In the genomic region with DNA sequence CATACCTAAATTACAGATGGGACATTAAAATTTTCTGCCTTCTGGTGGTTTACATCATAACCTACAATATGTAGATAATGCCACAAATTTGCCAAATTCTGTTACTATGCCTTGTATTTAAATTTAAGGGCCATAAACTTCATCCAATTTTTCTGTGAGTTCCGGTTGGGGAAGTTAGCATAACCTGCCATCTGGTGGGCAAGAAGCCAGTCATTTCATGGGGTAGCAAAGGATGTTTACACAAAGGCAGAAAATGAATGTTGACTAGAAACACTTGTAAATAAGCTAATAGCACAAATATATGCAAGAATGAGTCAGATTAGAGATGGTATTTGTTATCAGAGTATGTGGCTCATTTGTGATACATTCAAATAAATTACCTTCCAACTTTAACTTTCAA, we compare ENCODE assay signal across 21 mouse cellular contexts.
DNase-seq lines count a peak whose midpoint lies in the region; ATAC-seq and TF ChIP-seq lines count a peak whose summit lies in the region.
"Had no signal": no experiment of that assay in that cellular context is flagged by ENCODE, and none has a peak within 500 bp of the region (broad histone marks: within the 10 kb centered on the region; RNA-seq: fewer than 3 reads in every experiment).

No protein-coding gene starts in this region.

- H3K9ac ChIP-seq in forebrain, embryonic 14.5 days (ENCODE audit: low read length) = no peak overlapping the region
- H3K9ac ChIP-seq: embryonic facial prominence, embryonic 12.5 days; embryonic facial prominence, embryonic 15.5 days; forebrain, embryonic 12.5 days; heart, embryonic 12.5 days; heart, embryonic 15.5 days; hindbrain, embryonic 14.5 days had no signal

- H3K4me1 ChIP-seq in forebrain, embryonic 14.5 days (ENCODE audit: control insufficient read depth, insufficient read depth, low read length) = no peaks in the 10 kb centered on the region
- H3K4me1 ChIP-seq in forebrain, embryonic 10.5 days = no peaks in the 10 kb centered on the region; the same call in 1 of the 2 replicates
- H3K4me1 ChIP-seq: embryonic facial prominence, embryonic 12.5 days; embryonic facial prominence, embryonic 15.5 days; forebrain, embryonic 12.5 days; heart, embryonic 12.5 days; heart, embryonic 15.5 days had no signal

- no peak overlapping the region for H3K4me2 ChIP-seq in forebrain, embryonic 14.5 days (ENCODE audit: low read length)
- H3K4me2 ChIP-seq: embryonic facial prominence, embryonic 12.5 days; embryonic facial prominence, embryonic 15.5 days; forebrain, embryonic 12.5 days; heart, embryonic 12.5 days; heart, embryonic 15.5 days; hindbrain, embryonic 14.5 days had no signal

- intact Hi-C loops in left cerebral cortex, postnatal 4 days (cut with DNase I) = no loop called here

- H3K4me3 ChIP-seq in forebrain, embryonic 14.5 days (ENCODE audit: low read depth, low read length) = no peak overlapping the region
- no peak overlapping the region for H3K4me3 ChIP-seq in forebrain, embryonic 10.5 days
- H3K4me3 ChIP-seq: embryonic facial prominence, embryonic 12.5 days; embryonic facial prominence, embryonic 15.5 days; forebrain, embryonic 12.5 days; heart, embryonic 12.5 days; heart, embryonic 15.5 days had no signal

- H3K27ac ChIP-seq in forebrain, embryonic 14.5 days (ENCODE audit: low read depth, low read length) = no peak overlapping the region
- H3K27ac ChIP-seq in forebrain, embryonic 10.5 days = no peak overlapping the region
- H3K27ac ChIP-seq: embryonic facial prominence, embryonic 12.5 days; embryonic facial prominence, embryonic 15.5 days; forebrain, embryonic 12.5 days; heart, embryonic 15.5 days; hindbrain, embryonic 14.5 days had no signal

- no peaks in the 10 kb centered on the region for H3K9me3 ChIP-seq in forebrain, embryonic 14.5 days (replicated peaks; ENCODE audit: control insufficient read depth, low read length)
- H3K9me3 ChIP-seq in forebrain, embryonic 10.5 days = no peaks in the 10 kb centered on the region
- H3K9me3 ChIP-seq: embryonic facial prominence, embryonic 12.5 days; embryonic facial prominence, embryonic 15.5 days; forebrain, embryonic 12.5 days; heart, embryonic 12.5 days; heart, embryonic 15.5 days had no signal

- 55% methylated on average over 1 of the region's 1 CpGs for WGBS in forebrain, embryonic 14.5 days
- 86% methylated on average over 1 of the region's 1 CpGs for WGBS in forebrain, embryonic 10.5 days

- no peak for ATAC-seq in forebrain, embryonic 14.5 days
- ATAC-seq: activated CD4-positive, CD25-positive, alpha-beta regulatory T cell, adult 4 months; CD4-positive, CD25-positive, alpha-beta regulatory T cell, adult 4 months; intestine, postnatal 0 days had no signal

- no peaks in the 10 kb centered on the region for H3K27me3 ChIP-seq in forebrain, embryonic 14.5 days (replicated peaks; ENCODE audit: control insufficient read depth, insufficient read depth, low read length)
- H3K27me3 ChIP-seq in forebrain, embryonic 10.5 days (ENCODE audit: poor library complexity, severe bottlenecking) = no peaks in the 10 kb centered on the region
- H3K27me3 ChIP-seq: embryonic facial prominence, embryonic 12.5 days; embryonic facial prominence, embryonic 15.5 days; forebrain, embryonic 12.5 days; heart, embryonic 12.5 days; heart, embryonic 15.5 days had no signal

- TF ChIP-seq CTCF in brain, embryonic 14.5 days (IDR thresholded peaks at IDR 0.05; ENCODE audit: borderline replicate concordance, extremely low read depth, insufficient read depth, insufficient read length) = no peak

- no peaks in the 10 kb centered on the region for H3K36me3 ChIP-seq in forebrain, embryonic 14.5 days (ENCODE audit: control insufficient read depth, insufficient read depth, low read length)
- H3K36me3 ChIP-seq in forebrain, embryonic 10.5 days (replicated peaks) = no peaks in the 10 kb centered on the region
- H3K36me3 ChIP-seq: embryonic facial prominence, embryonic 12.5 days; embryonic facial prominence, embryonic 15.5 days; forebrain, embryonic 12.5 days; heart, embryonic 12.5 days; heart, embryonic 15.5 days had no signal

- TF ChIP-seq POLR2A in brain, embryonic 14.5 days (IDR thresholded peaks at IDR 0.05; ENCODE audit: borderline replicate concordance, extremely low read depth, insufficient read depth, insufficient read length, poor library complexity, severe bottlenecking) = no peak

- peak; percentile 18 for DNase-seq in forebrain, embryonic 14.5 days (ENCODE audit: low spot score)
- no peak for DNase-seq in forebrain, embryonic 10.5 days (ENCODE audit: extremely low spot score, low spot score)
- peak; percentile 55 for DNase-seq in left cerebral cortex, postnatal 4 days
- no peak for DNase-seq in left cerebral cortex, adult 11 months (ENCODE audit: low spot score)
- peak; percentile 46 for DNase-seq in brain, embryonic 14.5 days (ENCODE audit: low read depth)
- no peak for DNase-seq in spleen, postnatal 36 days (ENCODE audit: low spot score in 2 of 2)
- DNase-seq: adrenal gland, adult 8-10 months; adrenal gland, postnatal 25 days; gastrocnemius, postnatal 25 days; heart, adult 18-20 months; heart, postnatal 10 days; heart, postnatal 36 days had no signal

Comparison
In these comparisons a context has a peak if more than half of its experiments do, and no peak if none do; other contexts are left out.
1. DNase-seq: peak in forebrain, embryonic 14.5 days (single experiment), left cerebral cortex, postnatal 4 days (single experiment) and brain, embryonic 14.5 days (single experiment); none in forebrain, embryonic 10.5 days (single experiment), left cerebral cortex, adult 11 months (single experiment) and spleen, postnatal 36 days (0 of 2).